Mouse (Mus musculus): ENCODE measurements around the gene Prelp. TPM values are rescaled to one million over a fixed set of nuclear protein-coding genes. Genes with fewer than 3 reads are reported as not detected.

Prelp gene
- 10 to 100 TPM; 29.0 to 34.4 TPM for total RNA-seq (2021)
- 52.1 and 58.5 TPM in 2 replicates for polyA plus RNA-seq (2012; rRNA removed)
- long read RNA-seq, transcript Prelp-201 (3 exons, 3,615 nt): major isoform, 25 of 34 reads
- long read RNA-seq, partial matches to known transcripts: 4 of 34 reads
- long read RNA-seq, other reads (novel, unspliced or antisense): 4 of 34 reads

DNA sequence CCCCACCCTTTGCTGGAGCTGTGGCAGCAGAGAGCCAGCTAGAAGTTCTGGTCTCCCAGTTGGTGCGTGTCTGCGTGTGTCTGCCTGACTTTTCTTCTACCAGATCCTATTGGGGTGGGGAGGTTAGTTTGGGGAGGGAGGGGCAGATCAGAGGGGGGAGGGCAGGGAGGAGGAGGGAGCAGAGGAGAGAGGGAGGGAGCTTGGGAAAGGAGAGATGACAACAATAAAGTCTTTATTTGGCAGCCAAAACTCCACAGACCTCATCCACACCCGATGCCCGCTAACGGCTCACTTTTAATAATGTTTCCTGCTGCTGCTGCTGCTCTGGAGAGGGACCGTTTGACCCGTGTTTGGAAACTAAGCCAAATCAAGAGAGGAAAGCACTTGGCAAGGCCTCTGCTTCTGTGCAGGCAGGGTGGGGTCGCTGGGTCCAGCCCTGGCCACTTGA lies at the start of gene Prelp:
TSS of gene Prelp (minus strand) at position 111 of the 448 bp plus-strand sequence.
- H3K79me2 ChIP-seq (replicated peaks; ENCODE audit: control insufficient read depth, insufficient read depth, low read length): no peaks in the 10 kb centered on the region
- no peaks in the 10 kb centered on the region for H3K27me3 ChIP-seq (ENCODE audit: control insufficient read depth, insufficient read depth, low read length)
- peak; percentile 73 to 82 for DNase-seq
- WGBS: 4% methylated on average over 8 of the region's 8 CpGs
- peak within 1 kb of the TSS; percentile 57 for H3K9ac ChIP-seq (ENCODE audit: low read depth, low read length)
- H3K36me3 ChIP-seq (ENCODE audit: control insufficient read depth, insufficient read depth, low read length): peaks cover 3% of the 10 kb centered on the region
- intact Hi-C loops (cut with DNase I): no loop called here
- TF ChIP-seq EP300 (IDR thresholded peaks at IDR 0.05; ENCODE audit: insufficient read depth, low read depth, low read length) (no peak), POLR2A (IDR thresholded peaks at IDR 0.05; ENCODE audit: insufficient read depth, low read depth, low read length) (peak; percentile 69), CTCF (IDR thresholded peaks at IDR 0.05) (no peak)
- H3K4me3 ChIP-seq: peak within 1 kb of the TSS; percentile 43
- peaks cover 19% of the 10 kb centered on the region for H3K4me1 ChIP-seq (ENCODE audit: control insufficient read depth, insufficient read depth, low read length)
- H3K27ac ChIP-seq: peak within 1 kb of the TSS; percentile 84

GRCm38 (mm10) chr1:133969427-133969826 lies 48.2 kb upstream of the Prelp start:
- Histone ChIP-seq H3K27ac (no peak overlapping the region), H3K9ac (ENCODE audit: low read depth, low read length) (no peak overlapping the region), H3K79me2 (replicated peaks; ENCODE audit: control insufficient read depth, insufficient read depth, low read length) (no peaks in the 10 kb centered on the region), H3K36me3 (ENCODE audit: control insufficient read depth, insufficient read depth, low read length) (no peaks in the 10 kb centered on the region), H3K4me1 (ENCODE audit: control insufficient read depth, insufficient read depth, low read length) (0 out of 2 replicates have a peak, but pooled peaks cover 2% of the 10 kb centered on the region), H3K27me3 (ENCODE audit: control insufficient read depth, insufficient read depth, low read length) (no peaks in the 10 kb centered on the region), H3K4me3 (no peak overlapping the region)
- no peak for DNase-seq
- intact Hi-C loops (cut with DNase I): no loop called here
- 83% methylated on average over 8 of the region's 8 CpGs for WGBS
- TF ChIP-seq EP300 (IDR thresholded peaks at IDR 0.05; ENCODE audit: insufficient read depth, low read depth, low read length): no peak
- TF ChIP-seq POLR2A (IDR thresholded peaks at IDR 0.05; ENCODE audit: insufficient read depth, low read depth, low read length): no peak
- TF ChIP-seq CTCF (IDR thresholded peaks at IDR 0.05): no peak

- intact Hi-C loops (cut with DNase I): no loop called here
- Histone ChIP-seq H3K27me3 (ENCODE audit: control insufficient read depth, insufficient read depth, low read length) (no peaks in the 10 kb centered on the region), H3K36me3 (ENCODE audit: control insufficient read depth, insufficient read depth, low read length) (no peaks in the 10 kb centered on the region), H3K27ac (no peak overlapping the region), H3K4me3 (no peak overlapping the region), H3K4me1 (ENCODE audit: control insufficient read depth, insufficient read depth, low read length) (0 out of 2 replicates have a peak, but pooled peaks cover 2% of the 10 kb centered on the region), H3K9ac (ENCODE audit: low read depth, low read length) (no peak overlapping the region), H3K79me2 (replicated peaks; ENCODE audit: control insufficient read depth, insufficient read depth, low read length) (no peaks in the 10 kb centered on the region)
- 36% methylated on average over 4 of the region's 4 CpGs for WGBS
- DNase-seq: no peak
- no peak for TF ChIP-seq CTCF (IDR thresholded peaks at IDR 0.05)
- no peak for TF ChIP-seq POLR2A (IDR thresholded peaks at IDR 0.05; ENCODE audit: insufficient read depth, low read depth, low read length)
- TF ChIP-seq EP300 (IDR thresholded peaks at IDR 0.05; ENCODE audit: insufficient read depth, low read depth, low read length): no peak
These were observed 47.6 kb upstream of the Prelp start for GRCm38 (mm10) chr1:133968788-133969325.

DNA sequence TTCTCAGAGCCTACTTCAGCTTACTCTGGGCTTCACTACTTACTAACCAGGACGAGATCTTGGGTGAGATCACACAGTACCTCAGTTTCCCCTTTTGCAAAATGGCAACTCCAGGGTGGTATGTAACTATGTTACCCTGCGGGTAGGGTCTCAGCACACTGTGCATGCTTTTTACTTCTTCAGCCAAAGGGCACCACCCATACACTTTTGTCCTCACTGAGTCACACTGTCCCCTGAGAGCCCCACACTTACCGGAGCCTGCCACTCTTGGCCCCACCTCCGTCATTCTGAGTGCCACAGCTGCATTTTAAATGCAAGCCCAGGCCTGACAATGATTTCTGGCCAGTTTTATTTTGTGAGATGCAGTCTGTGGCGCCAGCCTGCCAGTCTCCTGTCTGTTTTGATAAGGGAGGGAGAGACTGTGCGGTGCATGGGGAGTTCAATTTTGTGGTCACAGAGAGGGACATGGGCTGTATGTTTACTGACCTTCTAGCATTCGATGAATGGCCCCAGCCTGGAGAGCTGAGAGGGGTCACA lies 46.3 kb upstream of the Prelp start:
- Histone ChIP-seq H3K4me1 (ENCODE audit: control insufficient read depth, insufficient read depth, low read length) (0 out of 2 replicates have a peak, but pooled peaks cover 2% of the 10 kb centered on the region), H3K79me2 (replicated peaks; ENCODE audit: control insufficient read depth, insufficient read depth, low read length) (no peaks in the 10 kb centered on the region), H3K27me3 (ENCODE audit: control insufficient read depth, insufficient read depth, low read length) (no peaks in the 10 kb centered on the region), H3K9ac (ENCODE audit: low read depth, low read length) (no peak overlapping the region), H3K36me3 (ENCODE audit: control insufficient read depth, insufficient read depth, low read length) (no peaks in the 10 kb centered on the region), H3K4me3 (no peak overlapping the region), H3K27ac (no peak overlapping the region)
- TF ChIP-seq CTCF (IDR thresholded peaks at IDR 0.05): no peak
- TF ChIP-seq POLR2A (IDR thresholded peaks at IDR 0.05; ENCODE audit: insufficient read depth, low read depth, low read length): no peak
- TF ChIP-seq EP300 (IDR thresholded peaks at IDR 0.05; ENCODE audit: insufficient read depth, low read depth, low read length): no peak
- intact Hi-C loops (cut with DNase I): no loop called here
- WGBS: 71% methylated on average over 7 of the region's 7 CpGs
- no peak for DNase-seq

DNA sequence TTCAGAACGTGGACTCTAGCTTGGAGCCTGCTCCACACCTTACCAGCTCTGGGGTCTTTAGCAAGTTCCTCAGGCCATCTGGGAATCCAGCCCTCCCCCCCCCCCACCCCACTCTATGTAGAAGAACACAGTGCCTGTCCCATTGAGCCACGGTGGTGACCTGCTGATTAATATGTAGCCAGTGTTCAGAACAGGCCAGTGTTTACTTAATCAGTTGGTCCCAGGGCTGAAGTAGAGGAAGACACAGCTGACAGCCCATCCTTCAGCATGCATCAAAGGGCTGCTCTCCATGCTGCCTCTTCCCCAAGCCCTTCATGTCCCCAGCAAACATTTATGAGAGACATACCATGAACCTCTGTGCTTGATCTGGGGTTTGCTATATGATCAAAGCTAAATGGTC lies 44.8 kb upstream of the Prelp start:
- DNase-seq: no peak
- no peak overlapping the region for H3K4me3 ChIP-seq
- no peaks in the 10 kb centered on the region for H3K27me3 ChIP-seq (ENCODE audit: control insufficient read depth, insufficient read depth, low read length)
- H3K9ac ChIP-seq (ENCODE audit: low read depth, low read length): no peak overlapping the region
- TF ChIP-seq EP300 (IDR thresholded peaks at IDR 0.05; ENCODE audit: insufficient read depth, low read depth, low read length): no peak
- no peak for TF ChIP-seq CTCF (IDR thresholded peaks at IDR 0.05)
- no peak for TF ChIP-seq POLR2A (IDR thresholded peaks at IDR 0.05; ENCODE audit: insufficient read depth, low read depth, low read length)
- 82% methylated on average over 2 of the region's 2 CpGs for WGBS
- peaks cover 9% of the 10 kb centered on the region for H3K4me1 ChIP-seq (ENCODE audit: control insufficient read depth, insufficient read depth, low read length)
- no peaks in the 10 kb centered on the region for H3K36me3 ChIP-seq (ENCODE audit: control insufficient read depth, insufficient read depth, low read length)
- no peak overlapping the region for H3K27ac ChIP-seq
- intact Hi-C loops (cut with DNase I): no loop called here
- H3K79me2 ChIP-seq (replicated peaks; ENCODE audit: control insufficient read depth, insufficient read depth, low read length): no peaks in the 10 kb centered on the region

DNA sequence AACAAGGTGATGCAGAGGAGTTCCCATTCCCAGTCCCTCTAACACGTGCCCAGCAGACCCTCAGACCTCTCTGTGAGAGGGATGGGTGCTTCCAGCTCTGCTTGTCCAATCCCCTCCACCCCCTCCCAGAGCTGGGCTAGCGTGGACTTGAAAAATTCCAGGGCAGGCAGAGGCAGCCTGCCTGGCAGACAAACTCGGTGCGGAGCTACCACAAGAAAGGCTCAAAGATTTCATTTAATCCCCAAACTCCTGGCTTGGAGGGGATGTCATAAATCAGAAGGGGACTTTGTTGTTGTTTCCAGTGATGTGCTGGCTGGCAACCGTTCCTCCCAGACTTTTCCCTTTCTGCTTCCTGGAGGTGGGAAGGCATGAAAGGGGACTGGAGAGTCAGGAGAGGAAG lies 44.1 kb upstream of the Prelp start:
- Histone ChIP-seq H3K4me1 (ENCODE audit: control insufficient read depth, insufficient read depth, low read length) (peaks cover 11% of the 10 kb centered on the region), H3K9ac (ENCODE audit: low read depth, low read length) (no peak overlapping the region), H3K27ac (no peak overlapping the region), H3K27me3 (ENCODE audit: control insufficient read depth, insufficient read depth, low read length) (no peaks in the 10 kb centered on the region), H3K4me3 (no peak overlapping the region), H3K36me3 (ENCODE audit: control insufficient read depth, insufficient read depth, low read length) (no peaks in the 10 kb centered on the region), H3K79me2 (replicated peaks; ENCODE audit: control insufficient read depth, insufficient read depth, low read length) (no peaks in the 10 kb centered on the region)
- TF ChIP-seq POLR2A (IDR thresholded peaks at IDR 0.05; ENCODE audit: insufficient read depth, low read depth, low read length): no peak
- no peak for TF ChIP-seq CTCF (IDR thresholded peaks at IDR 0.05)
- no peak for TF ChIP-seq EP300 (IDR thresholded peaks at IDR 0.05; ENCODE audit: insufficient read depth, low read depth, low read length)
- intact Hi-C loops (cut with DNase I): no loop called here
- WGBS: 70% methylated on average over 5 of the region's 5 CpGs
- no peak for DNase-seq
